Mouse (Mus musculus) megakaryocyte, adult 5-6 weeks (primary cell): ENCODE data around the gene Vmn2r15. TPM values are rescaled to one million over a fixed set of nuclear protein-coding genes. Genes with fewer than 3 reads are reported as not detected.

Experiments
- ATAC-seq: 2 replicates; pipeline ENCODE4 v1.8.0; 2016; ENCODE audit warnings: mild to moderate bottlenecking, inconsistent platforms; ENCODE audit not compliant: poor library complexity, severe bottlenecking
- total RNA-seq, 2 experiments: library from RNA; stranded (forward) in 1 of 2; stranded (reverse) in 1 of 2; fragments of 153-499, 151-499 nt in 1 of 2; fragments of 221-1000, 200-1000 nt in 1 of 2; gene quantifications; 2 replicates each; pipeline versions ENCODE4 v1.2.3 to v1.2.4; 2015 to 2017

Gene Vmn2r15
- total RNA-seq (2015) (not detected in 2 replicates), total RNA-seq (2017) (not detected in 2 replicates)

- ATAC-seq, result no peak
Measured at GRCm38 (mm10) chr5:109297544-109297943, at the start of gene Vmn2r15. Vmn2r15 (minus strand) TSS chr5:109297644.

DNA sequence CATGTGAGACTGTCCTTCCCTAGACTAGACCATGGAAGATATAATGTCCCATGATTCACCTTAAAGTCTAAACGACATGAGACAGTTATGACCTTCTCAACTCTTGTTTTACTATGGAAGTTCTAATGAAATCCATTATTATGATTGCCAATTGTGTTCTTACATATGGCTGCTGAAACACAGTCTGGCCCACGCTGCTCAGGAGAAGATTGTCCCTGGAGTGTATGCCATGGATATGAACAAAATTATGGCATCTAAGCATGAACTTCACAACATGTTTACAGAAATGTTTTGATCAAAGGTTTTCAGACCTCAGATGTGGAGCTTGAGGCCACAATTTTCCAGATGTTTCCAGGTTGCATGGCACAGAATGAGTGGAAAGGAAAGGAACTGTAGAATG lies 32.4 kb upstream of the Vmn2r15 start, which contains the start of gene Vmn2r16:
Vmn2r16 (plus strand) TSS at position 301 of the 400 bp plus-strand sequence.
- no peak for ATAC-seq

DNA sequence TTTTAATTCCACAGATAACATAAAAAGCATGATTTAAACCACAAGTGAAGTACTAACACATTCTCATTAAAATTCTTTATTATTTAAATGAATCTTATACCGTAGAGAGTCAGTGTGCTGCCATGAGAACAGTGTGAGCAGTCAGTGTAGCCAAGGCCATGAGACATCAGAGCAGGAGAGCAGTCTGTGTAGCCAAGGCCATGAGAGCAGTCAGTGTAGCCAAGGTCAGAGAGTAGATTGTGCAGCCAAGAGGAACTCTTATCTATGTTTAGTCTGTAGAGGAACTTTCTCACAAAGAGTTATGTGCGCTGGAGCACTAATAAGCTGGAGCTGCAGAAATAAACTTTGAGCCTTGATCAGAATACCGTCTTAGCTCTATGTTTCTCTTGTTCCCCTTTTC lies 2.8 kb downstream of the Vmn2r15 start:
- ATAC-seq, result no peak

Other genes with a start within 250 kb of the Vmn2r15 start
- gene Vmn2r11, start 238.1 kb downstream of the Vmn2r15 start, total RNA-seq (2015), result not detected in 2 replicates
- not detected in 2 replicates for gene Vmn2r11, start 238.1 kb downstream of the Vmn2r15 start, total RNA-seq (2017)
- gene Vmn2r12, start 199.7 kb downstream of the Vmn2r15 start, total RNA-seq (2015), result not detected in 2 replicates
- not detected in 2 replicates for gene Vmn2r12, start 199.7 kb downstream of the Vmn2r15 start, total RNA-seq (2017)
- gene Vmn2r13, start 105.4 kb downstream of the Vmn2r15 start, total RNA-seq (2015), result not detected in 2 replicates
- gene Vmn2r13, start 105.4 kb downstream of the Vmn2r15 start, total RNA-seq (2017), result not detected in 2 replicates
- not detected in 2 replicates for gene Vmn2r14, start 72.9 kb downstream of the Vmn2r15 start, total RNA-seq (2015)
- not detected in 2 replicates for gene Vmn2r14, start 72.9 kb downstream of the Vmn2r15 start, total RNA-seq (2017)
- not detected in 2 replicates for gene Vmn2r16, start 32.5 kb upstream of the Vmn2r15 start, total RNA-seq (2015)
- gene Vmn2r16, start 32.5 kb upstream of the Vmn2r15 start, total RNA-seq (2017), result not detected in 2 replicates
- gene Vmn2r17, start 122.0 kb upstream of the Vmn2r15 start, total RNA-seq (2015), result not detected in 2 replicates
- gene Vmn2r17, start 122.0 kb upstream of the Vmn2r15 start, total RNA-seq (2017), result not detected in 2 replicates